Mouse (Mus musculus): Measurements from ENCODE around the gene Nrf1. TPM values are rescaled to one million over a fixed set of nuclear protein-coding genes. Genes with fewer than 3 reads are reported as not detected.

The Nrf1 gene
- polyA plus RNA-seq, 1 experiment from 2014 or later, result 34.0 TPM

GRCm38 (mm10) chr6:30159516-30160045 lies 111.8 kb downstream of the Nrf1 start:
- peaks cover 22 to 27% of the 10 kb centered on the region in 2 experiments for H3K4me1 ChIP-seq (ENCODE audit: control insufficient read depth in 2 of 2, insufficient read depth in 2 of 2, low read length in 2 of 2)
- WGBS, result 61% methylated on average over 4 of the region's 4 CpGs
- H3K4me3 ChIP-seq (ENCODE audit: control insufficient read depth in 1 of 2, insufficient read depth in 1 of 2, low read depth in 1 of 2, low read length in 2 of 2), result no peak overlapping the region
- no peak overlapping the region for H3K4me2 ChIP-seq (ENCODE audit: low read length)
- H3K9me3 ChIP-seq (ENCODE audit: control insufficient read depth, low read length), result no peaks in the 10 kb centered on the region
- H3K9ac ChIP-seq (ENCODE audit: low read length), result no peak overlapping the region
- no peak for ATAC-seq (ENCODE audit: insufficient number of reproducible peaks, insufficient read depth, low FRiP score, low read depth)
- no peaks in the 10 kb centered on the region for H3K27me3 ChIP-seq (ENCODE audit: control insufficient read depth, insufficient read depth, low read length)
- no peak overlapping the region for H3K27ac ChIP-seq (replicated peaks in 1 of 2; ENCODE audit: control insufficient read depth in 1 of 2, insufficient read depth in 1 of 2, low read depth in 2 of 2, low read length in 2 of 2)
- no peaks in the 10 kb centered on the region for H3K36me3 ChIP-seq (ENCODE audit: control insufficient read depth, insufficient read depth, low read length)

GRCm38 (mm10) chr6:30160408-30160807 lies 112.6 kb downstream of the Nrf1 start:
- Histone ChIP-seq H3K9me3 (ENCODE audit: control insufficient read depth, low read length) (no peaks in the 10 kb centered on the region), H3K9ac (ENCODE audit: low read length) (no peak overlapping the region), H3K4me2 (ENCODE audit: low read length) (no peak overlapping the region), H3K27me3 (ENCODE audit: control insufficient read depth, insufficient read depth, low read length) (no peaks in the 10 kb centered on the region), H3K4me1 (ENCODE audit: control insufficient read depth in 2 of 2, insufficient read depth in 2 of 2, low read length in 2 of 2) (peaks cover 22 to 27% of the 10 kb centered on the region in 2 experiments), H3K27ac (replicated peaks in 1 of 2; ENCODE audit: control insufficient read depth in 1 of 2, insufficient read depth in 1 of 2, low read depth in 2 of 2, low read length in 2 of 2) (no peak overlapping the region), H3K4me3 (ENCODE audit: control insufficient read depth in 1 of 2, insufficient read depth in 1 of 2, low read depth in 1 of 2, low read length in 2 of 2) (no peak overlapping the region), H3K36me3 (ENCODE audit: control insufficient read depth, insufficient read depth, low read length) (no peaks in the 10 kb centered on the region)
- no peak for ATAC-seq (ENCODE audit: insufficient number of reproducible peaks, insufficient read depth, low FRiP score, low read depth)
- WGBS, result 57% methylated on average over 4 of the region's 4 CpGs

- no peak overlapping the region for H3K4me2 ChIP-seq (ENCODE audit: low read length)
- no peak for ATAC-seq (ENCODE audit: insufficient number of reproducible peaks, insufficient read depth, low FRiP score, low read depth)
- H3K4me1 ChIP-seq (ENCODE audit: control insufficient read depth in 2 of 2, insufficient read depth in 2 of 2, low read length in 2 of 2), result peaks cover 22 to 27% of the 10 kb centered on the region in 2 experiments
- no peaks in the 10 kb centered on the region for H3K9me3 ChIP-seq (ENCODE audit: control insufficient read depth, low read length)
- H3K27me3 ChIP-seq (ENCODE audit: control insufficient read depth, insufficient read depth, low read length), result no peaks in the 10 kb centered on the region; the same call in 1 of the 2 replicates
- H3K9ac ChIP-seq (ENCODE audit: low read length), result no peak overlapping the region
- 60% methylated on average over 2 of the region's 2 CpGs for WGBS
- H3K4me3 ChIP-seq (ENCODE audit: control insufficient read depth in 1 of 2, insufficient read depth in 1 of 2, low read depth in 1 of 2, low read length in 2 of 2), result no peak overlapping the region
- H3K36me3 ChIP-seq (ENCODE audit: control insufficient read depth, insufficient read depth, low read length), result no peaks in the 10 kb centered on the region
- H3K27ac ChIP-seq (replicated peaks in 1 of 2; ENCODE audit: control insufficient read depth in 1 of 2, insufficient read depth in 1 of 2, low read depth in 2 of 2, low read length in 2 of 2), result peak overlapping the region; percentile 39; a peak in 3 of 4 replicates
These were observed 113.8 kb downstream of the Nrf1 start for GRCm38 (mm10) chr6:30161618-30162017.

- peak overlapping the region; percentile 21; the same call in 1 of the 2 replicates for H3K4me2 ChIP-seq (ENCODE audit: low read length)
- ATAC-seq (ENCODE audit: insufficient number of reproducible peaks, insufficient read depth, low FRiP score, low read depth), result 0 out of 2 replicates have a peak, but pooled peaks have one; percentile 32
- peak overlapping the region; percentile 16; the same call in 1 of the 2 replicates for H3K9ac ChIP-seq (ENCODE audit: low read length)
These were observed 114.3 kb downstream of the Nrf1 start for GRCm38 (mm10) chr6:30162091-30162490.

GRCm38 (mm10) chr6:30166349-30166748 lies 118.6 kb downstream of the Nrf1 start:
- Histone ChIP-seq H3K36me3 (ENCODE audit: control insufficient read depth, insufficient read depth, low read length) (no peaks in the 10 kb centered on the region), H3K9me3 (ENCODE audit: control insufficient read depth, low read length) (no peaks in the 10 kb centered on the region), H3K27me3 (ENCODE audit: control insufficient read depth, insufficient read depth, low read length) (peaks cover 37% of the 10 kb centered on the region), H3K4me2 (ENCODE audit: low read length) (no peak overlapping the region), H3K4me3 (ENCODE audit: control insufficient read depth in 1 of 2, insufficient read depth in 1 of 2, low read depth in 1 of 2, low read length in 2 of 2) (no peak overlapping the region), H3K9ac (ENCODE audit: low read length) (no peak overlapping the region), H3K4me1 (ENCODE audit: control insufficient read depth in 2 of 2, insufficient read depth in 2 of 2, low read length in 2 of 2) (peaks cover 15 to 22% of the 10 kb centered on the region in 2 experiments), H3K27ac (replicated peaks in 1 of 2; ENCODE audit: control insufficient read depth in 1 of 2, insufficient read depth in 1 of 2, low read depth in 2 of 2, low read length in 2 of 2) (no peak overlapping the region)
- ATAC-seq (ENCODE audit: insufficient number of reproducible peaks, insufficient read depth, low FRiP score, low read depth), result no peak
- WGBS, result 61% methylated on average over 3 of the region's 3 CpGs

More at GRCm38 (mm10) chr6:30162091-30162490, 114.3 kb downstream of the Nrf1 start:
- Histone ChIP-seq H3K27ac (replicated peaks in 1 of 2; ENCODE audit: control insufficient read depth in 1 of 2, insufficient read depth in 1 of 2, low read depth in 2 of 2, low read length in 2 of 2) (peak overlapping the region; percentile 39; a peak in 3 of 4 replicates), H3K36me3 (ENCODE audit: control insufficient read depth, insufficient read depth, low read length) (no peaks in the 10 kb centered on the region), H3K4me3 (ENCODE audit: control insufficient read depth in 1 of 2, insufficient read depth in 1 of 2, low read depth in 1 of 2, low read length in 2 of 2) (no peak overlapping the region), H3K4me1 (ENCODE audit: control insufficient read depth in 2 of 2, insufficient read depth in 2 of 2, low read length in 2 of 2) (peaks cover 22 to 28% of the 10 kb centered on the region in 2 experiments), H3K27me3 (ENCODE audit: control insufficient read depth, insufficient read depth, low read length) (no peaks in the 10 kb centered on the region; the same call in 1 of the 2 replicates), H3K9me3 (ENCODE audit: control insufficient read depth, low read length) (no peaks in the 10 kb centered on the region)
- 23% methylated on average over 7 of the region's 7 CpGs for WGBS

GRCm38 (mm10) chr6:30167192-30167591 lies 119.4 kb downstream of the Nrf1 start:
- Histone ChIP-seq H3K36me3 (ENCODE audit: control insufficient read depth, insufficient read depth, low read length) (no peaks in the 10 kb centered on the region), H3K4me1 (ENCODE audit: control insufficient read depth in 2 of 2, insufficient read depth in 2 of 2, low read length in 2 of 2) (peaks cover 9 to 16% of the 10 kb centered on the region in 2 experiments), H3K9me3 (ENCODE audit: control insufficient read depth, low read length) (no peaks in the 10 kb centered on the region), H3K9ac (ENCODE audit: low read length) (no peak overlapping the region), H3K4me2 (ENCODE audit: low read length) (no peak overlapping the region), H3K27me3 (ENCODE audit: control insufficient read depth, insufficient read depth, low read length) (peaks cover 45% of the 10 kb centered on the region), H3K27ac (replicated peaks in 1 of 2; ENCODE audit: control insufficient read depth in 1 of 2, insufficient read depth in 1 of 2, low read depth in 2 of 2, low read length in 2 of 2) (no peak overlapping the region), H3K4me3 (ENCODE audit: control insufficient read depth in 1 of 2, insufficient read depth in 1 of 2, low read depth in 1 of 2, low read length in 2 of 2) (no peak overlapping the region)
- ATAC-seq (ENCODE audit: insufficient number of reproducible peaks, insufficient read depth, low FRiP score, low read depth), result no peak
- WGBS, result 32% methylated on average over 11 of the region's 11 CpGs

- Histone ChIP-seq H3K9me3 (ENCODE audit: control insufficient read depth, low read length) (no peaks in the 10 kb centered on the region), H3K4me2 (ENCODE audit: low read length) (no peak overlapping the region), H3K9ac (ENCODE audit: low read length) (no peak overlapping the region), H3K4me1 (ENCODE audit: control insufficient read depth in 2 of 2, insufficient read depth in 2 of 2, low read length in 2 of 2) (peaks cover 5 to 15% of the 10 kb centered on the region in 2 experiments; a peak in 3 of 4 replicates), H3K4me3 (ENCODE audit: control insufficient read depth in 1 of 2, insufficient read depth in 1 of 2, low read depth in 1 of 2, low read length in 2 of 2) (no peak overlapping the region), H3K27me3 (ENCODE audit: control insufficient read depth, insufficient read depth, low read length) (peaks cover 56% of the 10 kb centered on the region), H3K36me3 (ENCODE audit: control insufficient read depth, insufficient read depth, low read length) (no peaks in the 10 kb centered on the region), H3K27ac (replicated peaks in 1 of 2; ENCODE audit: control insufficient read depth in 1 of 2, insufficient read depth in 1 of 2, low read depth in 2 of 2, low read length in 2 of 2) (no peak overlapping the region)
- ATAC-seq (ENCODE audit: insufficient number of reproducible peaks, insufficient read depth, low FRiP score, low read depth), result no peak
- 83% methylated on average over 3 of the region's 3 CpGs for WGBS
These were observed 120.5 kb downstream of the Nrf1 start for GRCm38 (mm10) chr6:30168275-30168674.

GRCm38 (mm10) chr6:30169148-30169547 lies 121.4 kb downstream of the Nrf1 start:
- ATAC-seq (ENCODE audit: insufficient number of reproducible peaks, insufficient read depth, low FRiP score, low read depth), result no peak
- no peak overlapping the region for H3K4me2 ChIP-seq (ENCODE audit: low read length)
- no peak overlapping the region for H3K4me3 ChIP-seq (ENCODE audit: control insufficient read depth in 1 of 2, insufficient read depth in 1 of 2, low read depth in 1 of 2, low read length in 2 of 2)
- H3K27me3 ChIP-seq (ENCODE audit: control insufficient read depth, insufficient read depth, low read length), result peaks cover 65% of the 10 kb centered on the region
- no peaks in the 10 kb centered on the region for H3K9me3 ChIP-seq (ENCODE audit: control insufficient read depth, low read length)
- H3K36me3 ChIP-seq (ENCODE audit: control insufficient read depth, insufficient read depth, low read length), result no peaks in the 10 kb centered on the region
- no peak overlapping the region for H3K27ac ChIP-seq (replicated peaks in 1 of 2; ENCODE audit: control insufficient read depth in 1 of 2, insufficient read depth in 1 of 2, low read depth in 2 of 2, low read length in 2 of 2)
- peaks cover 11 to 24% of the 10 kb centered on the region in 2 experiments; a peak in 3 of 4 replicates for H3K4me1 ChIP-seq (ENCODE audit: control insufficient read depth in 2 of 2, insufficient read depth in 2 of 2, low read length in 2 of 2)
- WGBS, result 75% methylated on average over 12 of the region's 12 CpGs
- no peak overlapping the region for H3K9ac ChIP-seq (ENCODE audit: low read length)

All from heart, embryonic 14.5 days (tissue).